Mouse (Mus musculus): ENCODE results near the gene Actb. TPM values are rescaled to one million over a fixed set of nuclear protein-coding genes. Genes with fewer than 3 reads are reported as not detected.

The Actb gene
- polyA plus RNA-seq, 1 experiment from 2014 or later = 16,375 TPM

DNA sequence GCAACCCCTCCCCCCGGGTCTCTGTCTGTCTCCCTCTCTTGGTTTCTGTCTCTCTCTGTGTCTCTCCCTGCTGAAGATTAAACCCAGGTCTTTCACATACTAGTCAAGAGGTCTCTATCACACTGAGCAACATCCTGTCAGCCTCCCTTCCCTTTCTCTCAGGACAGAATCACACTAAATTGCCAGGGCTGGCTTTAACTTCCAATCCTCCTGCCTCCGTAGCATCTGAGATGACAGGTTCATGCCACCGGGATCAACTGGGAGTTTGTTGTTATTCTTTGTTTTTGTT lies 20.3 kb upstream of the Actb start:
- no peak overlapping the region for H3K9ac ChIP-seq (replicated peaks; ENCODE audit: low read length)
- peaks cover 9% of the 10 kb centered on the region for H3K27me3 ChIP-seq (ENCODE audit: control insufficient read depth, insufficient read depth, low read length)
- H3K4me1 ChIP-seq (ENCODE audit: control insufficient read depth, insufficient read depth, low read length) = 0 out of 2 replicates have a peak, but pooled peaks cover 4% of the 10 kb centered on the region
- 68% methylated on average over 3 of the region's 3 CpGs for WGBS
- DNase-seq (no peak), ATAC-seq (ENCODE audit: low FRiP score, low TSS enrichment) (no peak)
- H3K4me3 ChIP-seq (replicated peaks; ENCODE audit: low read depth, low read length) = no peak overlapping the region
- H3K27ac ChIP-seq (replicated peaks; ENCODE audit: low read depth, low read length) = no peak overlapping the region
- H3K9me3 ChIP-seq (ENCODE audit: control insufficient read depth, low read length) = no peaks in the 10 kb centered on the region
- H3K4me2 ChIP-seq (ENCODE audit: low read length) = no peak overlapping the region
- H3K36me3 ChIP-seq (ENCODE audit: control insufficient read depth, insufficient read depth, low read length) = no peaks in the 10 kb centered on the region

- 17% methylated on average over 13 of the region's 13 CpGs for WGBS
- Histone ChIP-seq H3K9ac (replicated peaks; ENCODE audit: low read length) (no peak overlapping the region), H3K27me3 (ENCODE audit: control insufficient read depth, insufficient read depth, low read length) (peaks cover 9% of the 10 kb centered on the region), H3K36me3 (ENCODE audit: control insufficient read depth, insufficient read depth, low read length) (no peaks in the 10 kb centered on the region), H3K9me3 (ENCODE audit: control insufficient read depth, low read length) (no peaks in the 10 kb centered on the region), H3K4me3 (replicated peaks; ENCODE audit: low read depth, low read length) (no peak overlapping the region), H3K4me2 (ENCODE audit: low read length) (no peak overlapping the region), H3K4me1 (ENCODE audit: control insufficient read depth, insufficient read depth, low read length) (0 out of 2 replicates have a peak, but pooled peaks cover 4% of the 10 kb centered on the region), H3K27ac (replicated peaks; ENCODE audit: low read depth, low read length) (no peak overlapping the region)
- no peak for DNase-seq
- ATAC-seq (ENCODE audit: low FRiP score, low TSS enrichment) = no peak
Measured at GRCm38 (mm10) chr5:142926204-142926939, 19.8 kb upstream of the Actb start.

DNA sequence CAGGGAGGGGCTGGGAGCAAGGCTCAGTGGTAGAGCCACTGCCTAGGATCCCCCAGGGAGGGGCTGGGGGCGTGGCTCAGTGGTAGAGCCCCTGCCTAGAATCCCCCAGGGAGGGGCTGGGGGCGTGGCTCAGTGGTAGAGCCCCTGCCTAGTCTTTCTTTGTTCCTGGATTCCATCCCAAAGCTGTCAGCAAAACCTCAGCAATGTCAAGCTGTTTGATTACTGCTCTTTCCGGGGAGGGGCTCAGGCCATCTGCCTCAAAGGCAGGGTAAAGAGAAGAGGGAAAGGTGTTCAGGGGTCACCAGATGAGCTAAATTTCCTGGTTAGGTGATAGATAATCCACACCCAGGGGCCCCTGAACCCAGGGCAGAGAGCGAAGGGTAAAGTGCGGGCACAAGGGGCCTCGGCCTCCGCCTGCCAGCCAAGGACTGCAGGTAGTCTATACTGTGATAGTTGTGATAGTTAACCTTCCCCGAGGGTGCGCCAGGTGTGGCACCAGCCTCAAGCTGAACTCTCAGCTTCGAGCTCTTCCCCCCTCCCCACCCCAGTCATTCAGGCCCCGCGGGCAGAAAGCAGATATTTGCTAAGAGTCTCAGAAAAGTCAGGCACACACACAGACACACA lies 17.9 kb upstream of the Actb start:
- ATAC-seq (ENCODE audit: low FRiP score, low TSS enrichment) (no peak), DNase-seq (no peak)
- H3K36me3 ChIP-seq (ENCODE audit: control insufficient read depth, insufficient read depth, low read length) = no peaks in the 10 kb centered on the region
- WGBS = 82% methylated on average over 12 of the region's 12 CpGs
- H3K9ac ChIP-seq (replicated peaks; ENCODE audit: low read length) = no peak overlapping the region
- no peaks in the 10 kb centered on the region for H3K9me3 ChIP-seq (ENCODE audit: control insufficient read depth, low read length)
- no peak overlapping the region for H3K27ac ChIP-seq (replicated peaks; ENCODE audit: low read depth, low read length)
- peaks cover 6% of the 10 kb centered on the region; the same call in 1 of the 2 replicates for H3K27me3 ChIP-seq (ENCODE audit: control insufficient read depth, insufficient read depth, low read length)
- H3K4me2 ChIP-seq (ENCODE audit: low read length) = no peak overlapping the region
- H3K4me1 ChIP-seq (ENCODE audit: control insufficient read depth, insufficient read depth, low read length) = 0 out of 2 replicates have a peak, but pooled peaks cover 4% of the 10 kb centered on the region
- H3K4me3 ChIP-seq (replicated peaks; ENCODE audit: low read depth, low read length) = no peak overlapping the region

DNA sequence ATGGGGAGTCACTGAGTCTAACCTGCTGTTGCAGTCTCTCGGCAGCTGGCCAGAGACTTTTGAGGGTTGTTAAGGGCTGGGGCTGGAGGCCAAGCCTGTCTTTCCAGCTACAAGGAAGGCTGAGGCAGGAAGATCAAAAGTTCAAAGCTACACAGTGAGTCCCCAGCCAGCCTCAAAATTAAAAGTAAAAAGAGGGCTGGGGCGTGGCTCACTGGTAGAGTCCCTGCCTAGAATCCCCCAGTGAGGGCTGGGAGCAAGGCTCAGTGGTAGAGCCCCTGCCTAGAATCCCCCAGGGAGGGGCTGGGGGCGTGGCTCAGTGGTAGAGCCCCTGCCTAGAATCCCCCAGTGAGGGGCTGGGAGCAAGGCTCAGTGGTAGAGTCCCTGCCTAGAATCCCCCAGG lies 17.2 kb upstream of the Actb start:
- H3K9ac ChIP-seq (replicated peaks; ENCODE audit: low read length) = no peak overlapping the region
- H3K9me3 ChIP-seq (ENCODE audit: control insufficient read depth, low read length) = no peaks in the 10 kb centered on the region
- H3K36me3 ChIP-seq (ENCODE audit: control insufficient read depth, insufficient read depth, low read length) = no peaks in the 10 kb centered on the region
- ATAC-seq (ENCODE audit: low FRiP score, low TSS enrichment) (no peak), DNase-seq (no peak)
- H3K4me2 ChIP-seq (ENCODE audit: low read length) = no peak overlapping the region
- H3K27ac ChIP-seq (replicated peaks; ENCODE audit: low read depth, low read length) = no peak overlapping the region
- WGBS = 71% methylated on average over 3 of the region's 3 CpGs
- H3K4me3 ChIP-seq (replicated peaks; ENCODE audit: low read depth, low read length) = no peak overlapping the region
- 0 out of 2 replicates have a peak, but pooled peaks cover 4% of the 10 kb centered on the region for H3K4me1 ChIP-seq (ENCODE audit: control insufficient read depth, insufficient read depth, low read length)
- H3K27me3 ChIP-seq (ENCODE audit: control insufficient read depth, insufficient read depth, low read length) = peaks cover 2% of the 10 kb centered on the region; the same call in 1 of the 2 replicates

GRCm38 (mm10) chr5:142922251-142922650 lies 15.7 kb upstream of the Actb start:
- DNase-seq (no peak), ATAC-seq (ENCODE audit: low FRiP score, low TSS enrichment) (no peak)
- 90% methylated on average over 5 of the region's 5 CpGs for WGBS
- no peaks in the 10 kb centered on the region for H3K36me3 ChIP-seq (ENCODE audit: control insufficient read depth, insufficient read depth, low read length)
- no peak overlapping the region for H3K4me3 ChIP-seq (replicated peaks; ENCODE audit: low read depth, low read length)
- H3K9ac ChIP-seq (replicated peaks; ENCODE audit: low read length) = no peak overlapping the region
- H3K27me3 ChIP-seq (ENCODE audit: control insufficient read depth, insufficient read depth, low read length) = no peaks in the 10 kb centered on the region
- no peak overlapping the region for H3K4me2 ChIP-seq (ENCODE audit: low read length)
- H3K27ac ChIP-seq (replicated peaks; ENCODE audit: low read depth, low read length) = no peak overlapping the region
- H3K4me1 ChIP-seq (ENCODE audit: control insufficient read depth, insufficient read depth, low read length) = 0 out of 2 replicates have a peak, but pooled peaks cover 4% of the 10 kb centered on the region
- H3K9me3 ChIP-seq (ENCODE audit: control insufficient read depth, low read length) = no peaks in the 10 kb centered on the region

GRCm38 (mm10) chr5:142921074-142921459 lies 14.5 kb upstream of the Actb start:
- 86% methylated on average over 6 of the region's 6 CpGs for WGBS
- no peaks in the 10 kb centered on the region for H3K36me3 ChIP-seq (ENCODE audit: control insufficient read depth, insufficient read depth, low read length)

DNA sequence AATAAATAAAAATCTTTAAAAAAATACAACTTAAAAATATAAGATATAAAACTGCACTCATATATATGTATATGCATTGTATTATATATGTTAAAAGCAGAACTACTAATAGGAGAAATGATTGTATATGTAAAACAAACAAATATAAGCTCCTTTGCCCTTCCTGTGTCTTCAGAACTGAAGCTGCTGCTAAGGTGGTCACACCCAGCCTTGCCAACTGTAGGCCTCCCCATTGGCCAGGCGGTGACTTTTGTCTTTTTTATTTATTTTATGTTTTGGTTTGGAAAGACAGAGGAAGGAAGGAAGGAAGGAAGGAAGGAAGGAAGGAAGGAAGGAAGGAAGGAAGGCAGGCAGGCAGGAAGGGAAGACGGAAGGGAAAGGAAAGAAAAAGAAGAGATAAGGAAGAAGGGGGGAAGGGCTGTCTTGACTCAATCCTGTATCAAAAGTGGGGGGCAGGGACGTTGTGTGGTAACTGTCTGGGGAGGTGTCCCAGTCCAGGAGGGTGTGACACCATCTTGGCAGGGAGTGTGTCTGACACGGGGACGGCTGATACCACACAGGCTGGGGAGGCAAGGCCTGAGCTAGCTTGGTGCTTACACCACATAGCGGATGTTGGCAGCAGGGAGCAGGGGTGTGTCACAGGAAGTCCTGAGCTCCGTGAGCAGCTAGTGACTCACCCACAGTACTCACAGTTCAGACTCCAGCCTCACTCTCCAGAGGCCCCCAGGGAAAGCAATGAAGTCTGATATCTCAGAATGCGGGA lies 13.9 kb upstream of the Actb start:
- no peak for ATAC-seq (ENCODE audit: low FRiP score, low TSS enrichment)
- Histone ChIP-seq H3K9ac (replicated peaks; ENCODE audit: low read length) (no peak overlapping the region), H3K9me3 (ENCODE audit: control insufficient read depth, low read length) (no peaks in the 10 kb centered on the region), H3K4me3 (replicated peaks; ENCODE audit: low read depth, low read length) (no peak overlapping the region), H3K4me1 (ENCODE audit: control insufficient read depth, insufficient read depth, low read length) (no peaks in the 10 kb centered on the region), H3K4me2 (ENCODE audit: low read length) (no peak overlapping the region), H3K27me3 (ENCODE audit: control insufficient read depth, insufficient read depth, low read length) (no peaks in the 10 kb centered on the region), H3K36me3 (ENCODE audit: control insufficient read depth, insufficient read depth, low read length) (no peaks in the 10 kb centered on the region), H3K27ac (replicated peaks; ENCODE audit: low read depth, low read length) (no peak overlapping the region)
- WGBS = 76% methylated on average over 8 of the region's 8 CpGs
- DNase-seq = no peak

More at GRCm38 (mm10) chr5:142921074-142921459, 14.5 kb upstream of the Actb start:
- Histone ChIP-seq H3K9me3 (ENCODE audit: control insufficient read depth, low read length) (no peaks in the 10 kb centered on the region), H3K27ac (replicated peaks; ENCODE audit: low read depth, low read length) (no peak overlapping the region), H3K4me1 (ENCODE audit: control insufficient read depth, insufficient read depth, low read length) (no peaks in the 10 kb centered on the region), H3K4me2 (ENCODE audit: low read length) (no peak overlapping the region), H3K9ac (replicated peaks; ENCODE audit: low read length) (no peak overlapping the region), H3K4me3 (replicated peaks; ENCODE audit: low read depth, low read length) (no peak overlapping the region), H3K27me3 (ENCODE audit: control insufficient read depth, insufficient read depth, low read length) (no peaks in the 10 kb centered on the region)
- no peak for DNase-seq
- ATAC-seq (ENCODE audit: low FRiP score, low TSS enrichment) = no peak

- H3K9me3 ChIP-seq (ENCODE audit: control insufficient read depth, low read length) = no peaks in the 10 kb centered on the region
- no peak overlapping the region for H3K27ac ChIP-seq (replicated peaks; ENCODE audit: low read depth, low read length)
- DNase-seq (no peak), ATAC-seq (ENCODE audit: low FRiP score, low TSS enrichment) (no peak)
- WGBS = 93% methylated on average over 8 of the region's 8 CpGs
- H3K4me1 ChIP-seq (ENCODE audit: control insufficient read depth, insufficient read depth, low read length) = no peaks in the 10 kb centered on the region
- H3K4me2 ChIP-seq (ENCODE audit: low read length) = no peak overlapping the region
- no peak overlapping the region for H3K9ac ChIP-seq (replicated peaks; ENCODE audit: low read length)
- no peak overlapping the region for H3K4me3 ChIP-seq (replicated peaks; ENCODE audit: low read depth, low read length)
- no peaks in the 10 kb centered on the region for H3K27me3 ChIP-seq (ENCODE audit: control insufficient read depth, insufficient read depth, low read length)
- no peaks in the 10 kb centered on the region for H3K36me3 ChIP-seq (ENCODE audit: control insufficient read depth, insufficient read depth, low read length)
Measured at GRCm38 (mm10) chr5:142917402-142917801, 10.8 kb upstream of the Actb start.
